Mouse (Mus musculus) lung, postnatal 0 days (tissue): ENCODE data around the gene Dscaml1. TPM values are rescaled to one million over a fixed set of nuclear protein-coding genes. Genes with fewer than 3 reads are reported as not detected.

Experiments used
- ATAC-seq: fragments of 200-750 bp; cut with Nextera tagmentation; 2 replicates; pipeline ENCODE4 v1.8.0; 2017; ENCODE audit warnings: moderate library complexity
- DNase-seq: peaks from one replicate; pipeline ENCODE4 v3.0.0-alpha.2; 2016; ENCODE audit warnings: low spot score
- H3K27ac ChIP-seq: fragments of 300-500 bp; sonication (generic); 2 replicates; pipeline ENCODE4 v1.5.1; 2014; ENCODE audit warnings: antibody characterized with exemption, mild to moderate bottlenecking, low read length, mixed read lengths
- H3K27me3 ChIP-seq: fragments of 300-500 bp; sonication (generic); replicated peaks from 2 replicates; pipeline ENCODE4 v1.6.1; 2014; ENCODE audit warnings: low read length, mixed read lengths; ENCODE audit not compliant: insufficient read depth
- H3K36me3 ChIP-seq: fragments of 300-500 bp; sonication (generic); 2 replicates; pipeline ENCODE4 v1.6.1; 2014; ENCODE audit warnings: low read length, mixed read lengths; ENCODE audit not compliant: insufficient read depth
- H3K4me1 ChIP-seq: fragments of 300-500 bp; sonication (generic); 2 replicates; pipeline ENCODE4 v1.6.1; 2014; ENCODE audit warnings: antibody characterized with exemption, low read depth, low read length, mixed read lengths; ENCODE audit not compliant: insufficient read depth
- H3K4me2 ChIP-seq: fragments of 300-500 bp; sonication (generic); replicated peaks from 2 replicates; pipeline ENCODE4 v1.6.1; 2014; ENCODE audit warnings: low read depth, mild to moderate bottlenecking, low read length, moderate library complexity, mixed read lengths
- H3K4me3 ChIP-seq: fragments of 300-500 bp; sonication (generic); 2 replicates; pipeline ENCODE4 v1.5.1; 2014; ENCODE audit warnings: low read depth, low read length
- H3K9ac ChIP-seq: fragments of 300-500 bp; sonication (generic); replicated peaks from 2 replicates; pipeline ENCODE4 v1.6.1; 2014; ENCODE audit warnings: low read depth, mild to moderate bottlenecking
- H3K9me3 ChIP-seq: fragments of 300-500 bp; sonication (generic); 2 replicates; pipeline ENCODE4 v1.6.1; 2016; ENCODE audit warnings: low read length, mixed read lengths
- CTCF ChIP-seq: IDR thresholded peaks from 2 replicates; pipeline ENCODE4 v1.5.1; 2016; ENCODE audit warnings: antibody characterized with exemption, mild to moderate bottlenecking
- EP300 ChIP-seq: IDR thresholded peaks from 2 replicates; pipeline ENCODE4 v1.6.1; 2016; ENCODE audit warnings: antibody characterized with exemption, mild to moderate bottlenecking, control low read depth
- WGBS: fragments of 180-500 bp; shearing (Covaris S2); extraction: QIAGEN DNeasy Blood & Tissue Kit; methylation state at CpG from one replicate; pipeline ENCODE4 v1.1.7; 2014; 5-methylcytosine and 5-hydroxymethylcytosine counted together
- polyA plus RNA-seq: library from polyadenylated mRNA; unstranded; fragments of >200 nt; fragmentation: Nextera tagmentation; extraction: Ambion mirVana; gene quantifications from 2 replicates; pipeline ENCODE4 v1.2.1, GENCODE M21; 2015

Gene Dscaml1
- polyA plus RNA-seq, 1 experiment from 2014 or later, result 0.16 TPM

- no peak overlapping the region for H3K4me3 ChIP-seq
- H3K27ac ChIP-seq, result no peak overlapping the region
- no peak overlapping the region for H3K4me2 ChIP-seq
- no peak for TF ChIP-seq CTCF
- TF ChIP-seq EP300, result no peak
- H3K9me3 ChIP-seq, result no peaks in the 10 kb centered on the region
- no peaks in the 10 kb centered on the region for H3K27me3 ChIP-seq
- no peak overlapping the region for H3K9ac ChIP-seq
- DNase-seq (no peak), ATAC-seq (no peak)
- WGBS, result 92% methylated on average over 1 of the region's 1 CpGs
- H3K4me1 ChIP-seq, result no peaks in the 10 kb centered on the region
- no peaks in the 10 kb centered on the region for H3K36me3 ChIP-seq
These were observed 365.8 kb downstream of the Dscaml1 start for GRCm38 (mm10) chr9:45792235-45792634.

GRCm38 (mm10) chr9:45793697-45794096, 367.3 kb downstream of the Dscaml1 start:
- 94% methylated on average over 6 of the region's 6 CpGs for WGBS
- ATAC-seq (no peak), DNase-seq (no peak)
- Histone ChIP-seq H3K9me3 (no peaks in the 10 kb centered on the region), H3K4me1 (no peaks in the 10 kb centered on the region), H3K27ac (no peak overlapping the region), H3K27me3 (no peaks in the 10 kb centered on the region), H3K4me2 (no peak overlapping the region), H3K9ac (no peak overlapping the region), H3K4me3 (no peak overlapping the region), H3K36me3 (no peaks in the 10 kb centered on the region)
- no peak for TF ChIP-seq CTCF
- TF ChIP-seq EP300, result no peak

GRCm38 (mm10) chr9:45795722-45796121, 369.3 kb downstream of the Dscaml1 start:
- TF ChIP-seq EP300, result no peak
- no peak for TF ChIP-seq CTCF
- 0 out of 2 replicates have a peak, but pooled peaks have one; percentile 15 for ATAC-seq
- Histone ChIP-seq H3K9ac (no peak overlapping the region), H3K36me3 (no peaks in the 10 kb centered on the region), H3K27me3 (no peaks in the 10 kb centered on the region), H3K27ac (no peak overlapping the region), H3K4me2 (no peak overlapping the region), H3K9me3 (no peaks in the 10 kb centered on the region), H3K4me3 (no peak overlapping the region), H3K4me1 (no peaks in the 10 kb centered on the region)
- WGBS, result 54% methylated on average over 5 of the region's 5 CpGs
- DNase-seq, result peak; percentile 25

GRCm38 (mm10) chr9:45797271-45797670, 370.8 kb downstream of the Dscaml1 start:
- H3K4me3 ChIP-seq, result no peak overlapping the region
- H3K36me3 ChIP-seq, result no peaks in the 10 kb centered on the region
- WGBS, result 81% methylated on average over 3 of the region's 3 CpGs
- H3K4me2 ChIP-seq, result no peak overlapping the region
- TF ChIP-seq EP300 (no peak), CTCF (peak; percentile 16)
- ATAC-seq, result no peak
- H3K27ac ChIP-seq, result no peak overlapping the region
- H3K27me3 ChIP-seq, result no peaks in the 10 kb centered on the region
- no peaks in the 10 kb centered on the region for H3K4me1 ChIP-seq
- DNase-seq, result no peak
- no peaks in the 10 kb centered on the region for H3K9me3 ChIP-seq
- no peak overlapping the region for H3K9ac ChIP-seq

- peak; percentile 80 for ATAC-seq
- TF ChIP-seq EP300 (no peak), CTCF (peak; percentile 65)
- Histone ChIP-seq H3K4me1 (no peaks in the 10 kb centered on the region), H3K27me3 (no peaks in the 10 kb centered on the region), H3K27ac (no peak overlapping the region), H3K36me3 (no peaks in the 10 kb centered on the region), H3K4me3 (no peak overlapping the region), H3K9ac (no peak overlapping the region), H3K9me3 (no peaks in the 10 kb centered on the region), H3K4me2 (no peak overlapping the region)
- WGBS, result 21% methylated on average over 13 of the region's 13 CpGs
- DNase-seq, result peak; percentile 81
These were observed 372.2 kb downstream of the Dscaml1 start for GRCm38 (mm10) chr9:45798467-45799164.

- ATAC-seq (no peak), DNase-seq (no peak)
- Histone ChIP-seq H3K4me3 (no peak overlapping the region), H3K27ac (no peak overlapping the region), H3K9ac (no peak overlapping the region), H3K4me2 (no peak overlapping the region), H3K27me3 (no peaks in the 10 kb centered on the region), H3K4me1 (no peaks in the 10 kb centered on the region), H3K36me3 (no peaks in the 10 kb centered on the region), H3K9me3 (no peaks in the 10 kb centered on the region)
- no peak for TF ChIP-seq CTCF
- TF ChIP-seq EP300, result no peak
- WGBS, result 80% methylated on average over 8 of the region's 8 CpGs
These were observed 373.0 kb downstream of the Dscaml1 start for GRCm38 (mm10) chr9:45799402-45799801.

Other genes with a start within 250 kb of the Dscaml1 start
- 0.11 and 0.21 TPM in 2 replicates for gene BC049352, start 244.6 kb upstream of the Dscaml1 start, polyA plus RNA-seq
- 14.4 and 17.9 TPM in 2 replicates for gene Tmprss4, start 222.5 kb upstream of the Dscaml1 start, polyA plus RNA-seq
- gene Il10ra, start 157.5 kb upstream of the Dscaml1 start, polyA plus RNA-seq, result 2.1 and 2.6 TPM in 2 replicates
- gene Tmprss13, start 107.5 kb upstream of the Dscaml1 start, polyA plus RNA-seq, result 0.83 and 0.86 TPM in 2 replicates
- 13.4 and 13.5 TPM in 2 replicates for gene Fxyd6, start 56.4 kb upstream of the Dscaml1 start, polyA plus RNA-seq
- gene Fxyd2, start 27.0 kb upstream of the Dscaml1 start, polyA plus RNA-seq, result 1.2 and 1.5 TPM in 2 replicates